In the genomic region with DNA sequence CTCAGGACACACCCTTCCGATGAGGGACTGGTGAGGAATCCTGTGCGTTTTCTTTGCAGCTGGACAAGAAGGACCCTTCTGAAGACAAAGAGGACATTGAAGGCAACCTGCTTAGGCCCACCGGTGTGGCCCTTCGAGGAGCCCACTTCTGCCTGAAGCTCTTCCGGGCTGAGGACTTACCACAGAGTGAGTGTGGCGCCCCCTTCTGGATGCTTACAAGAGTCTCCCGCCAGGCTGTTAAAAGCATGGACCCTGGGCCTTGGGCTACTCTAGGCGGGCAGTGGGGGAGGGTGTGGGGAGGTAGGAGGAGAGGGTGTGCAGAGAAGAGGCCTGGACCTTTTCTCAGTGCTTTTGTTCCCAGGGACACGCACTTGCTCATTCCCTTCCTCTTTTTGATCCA, we compare ENCODE assay signal across 11 mouse cellular contexts.
DNase-seq lines count a peak whose midpoint lies in the region; ATAC-seq and TF ChIP-seq lines count a peak whose summit lies in the region.
"Had no signal": no experiment of that assay in that cellular context is flagged by ENCODE, and none has a peak within 500 bp of the region (broad histone marks: within the 10 kb centered on the region; RNA-seq: fewer than 3 reads in every experiment).

No protein-coding gene starts in this region.

- H3K9ac ChIP-seq in kidney, embryonic 15.5 days, result no peak overlapping the region
- no peak overlapping the region for H3K9ac ChIP-seq in forebrain, postnatal 0 days
- H3K9ac ChIP-seq: embryonic facial prominence, embryonic 12.5 days had no signal

- no peak for ATAC-seq in kidney, embryonic 15.5 days (replicated peaks; ENCODE audit: low FRiP score)
- no peak for ATAC-seq in forebrain, postnatal 0 days

- no peaks in the 10 kb centered on the region for H3K9me3 ChIP-seq in kidney, embryonic 15.5 days (replicated peaks)
- H3K9me3 ChIP-seq in forebrain, postnatal 0 days (ENCODE audit: low read length), result no peaks in the 10 kb centered on the region
- H3K9me3 ChIP-seq: embryonic facial prominence, embryonic 12.5 days had no signal

- DNase-seq in adrenal gland, postnatal 14 days, result peak; percentile 59
- DNase-seq in adrenal gland, adult 2 months, result no peak
- peak; percentile 46 for DNase-seq in kidney, postnatal 4 days
- DNase-seq in 416B (ENCODE audit: low read depth), result peak; percentile 45
- DNase-seq in brain, embryonic 14.5 days (ENCODE audit: low read depth), result no peak
- no peak for DNase-seq in forebrain, postnatal 0 days
- no peak for DNase-seq in layer of hippocampus, adult 9-10 months (ENCODE audit: low spot score)
- DNase-seq: heart, postnatal 10 days; layer of hippocampus, postnatal 36 days had no signal

- H3K4me2 ChIP-seq in kidney, embryonic 15.5 days, result no peak overlapping the region
- no peak overlapping the region for H3K4me2 ChIP-seq in forebrain, postnatal 0 days (ENCODE audit: low read depth)
- H3K4me2 ChIP-seq: embryonic facial prominence, embryonic 12.5 days had no signal

- H3K4me3 ChIP-seq in kidney, embryonic 15.5 days (replicated peaks), result no peak overlapping the region
- no peak overlapping the region for H3K4me3 ChIP-seq in forebrain, postnatal 0 days (ENCODE audit: low read depth, low read length)
- H3K4me3 ChIP-seq: embryonic facial prominence, embryonic 12.5 days had no signal

- H3K27me3 ChIP-seq in kidney, embryonic 15.5 days, result no peaks in the 10 kb centered on the region
- no peaks in the 10 kb centered on the region for H3K27me3 ChIP-seq in forebrain, postnatal 0 days (ENCODE audit: insufficient read depth, low read length)
- H3K27me3 ChIP-seq: embryonic facial prominence, embryonic 12.5 days had no signal

- no peaks in the 10 kb centered on the region for H3K36me3 ChIP-seq in kidney, embryonic 15.5 days
- no peaks in the 10 kb centered on the region for H3K36me3 ChIP-seq in forebrain, postnatal 0 days (ENCODE audit: insufficient read depth)
- H3K36me3 ChIP-seq: embryonic facial prominence, embryonic 12.5 days had no signal

- WGBS in kidney, embryonic 15.5 days, result 70% methylated on average over 9 of the region's 9 CpGs
- 69% methylated on average over 9 of the region's 9 CpGs for WGBS in forebrain, postnatal 0 days

- H3K27ac ChIP-seq in kidney, embryonic 15.5 days, result no peak overlapping the region
- no peak overlapping the region for H3K27ac ChIP-seq in forebrain, postnatal 0 days (ENCODE audit: low read depth, low read length)
- H3K27ac ChIP-seq: embryonic facial prominence, embryonic 12.5 days had no signal

- no peak for TF ChIP-seq POLR2A in brain, embryonic 14.5 days (IDR thresholded peaks at IDR 0.05; ENCODE audit: borderline replicate concordance, extremely low read depth, insufficient read depth, insufficient read length, poor library complexity, severe bottlenecking)

- TF ChIP-seq CTCF in brain, embryonic 14.5 days (IDR thresholded peaks at IDR 0.05; ENCODE audit: borderline replicate concordance, extremely low read depth, insufficient read depth, insufficient read length), result peak; percentile 35; the same call in 1 of the 2 replicates
- no peak for TF ChIP-seq CTCF in forebrain, postnatal 0 days (IDR thresholded peaks at IDR 0.05; ENCODE audit: low read depth)

- H3K4me1 ChIP-seq in kidney, embryonic 15.5 days, result no peaks in the 10 kb centered on the region
- no peaks in the 10 kb centered on the region for H3K4me1 ChIP-seq in forebrain, postnatal 0 days (ENCODE audit: insufficient read depth)
- H3K4me1 ChIP-seq: embryonic facial prominence, embryonic 12.5 days had no signal

Comparison
In these comparisons a context has a peak if more than half of its experiments do, and no peak if none do; other contexts are left out.
1. DNase-seq: peak in adrenal gland, postnatal 14 days (single experiment), kidney, postnatal 4 days (2 of 2) and 416B (single experiment); none in adrenal gland, adult 2 months (single experiment), brain, embryonic 14.5 days (single experiment), forebrain, postnatal 0 days (single experiment) and layer of hippocampus, adult 9-10 months (single experiment).